ENCODE assay signal across 13 mouse cellular contexts in genomic region chr9:66080804-66081459, GRCm38 (mm10).
"Had no signal": no experiment of that assay in that cellular context is flagged by ENCODE, and none has a peak within 500 bp of the region (broad histone marks: within the 10 kb centered on the region; RNA-seq: fewer than 3 reads in every experiment).

No protein-coding gene starts in this region.

- H3K9ac ChIP-seq: liver, embryonic 15.5 days; neural tube, embryonic 12.5 days had no signal

- H3K4me2 ChIP-seq: liver, embryonic 11.5 days; liver, embryonic 15.5 days; neural tube, embryonic 12.5 days had no signal

- DNase-seq: kidney, adult 18-20 months; kidney, postnatal 10 days; midbrain, embryonic 14.5 days; retina, postnatal 1 day; right cerebral cortex, postnatal 4 days; spleen, adult 18-20 months; thymus, adult 18-20 months; thymus, postnatal 25 days had no signal

- H3K4me3 ChIP-seq: limb, embryonic 10.5 days; liver, embryonic 15.5 days; myocyte; neural tube, embryonic 12.5 days had no signal

- H3K27ac ChIP-seq: limb, embryonic 10.5 days; liver, embryonic 15.5 days; neural tube, embryonic 12.5 days had no signal

- H3K27me3 ChIP-seq: neural tube, embryonic 12.5 days had no signal

- H3K9me3 ChIP-seq: limb, embryonic 10.5 days; liver, embryonic 15.5 days; neural tube, embryonic 12.5 days had no signal
